Mouse (Mus musculus): Measurements from ENCODE around the gene Zfp212.

DNA sequence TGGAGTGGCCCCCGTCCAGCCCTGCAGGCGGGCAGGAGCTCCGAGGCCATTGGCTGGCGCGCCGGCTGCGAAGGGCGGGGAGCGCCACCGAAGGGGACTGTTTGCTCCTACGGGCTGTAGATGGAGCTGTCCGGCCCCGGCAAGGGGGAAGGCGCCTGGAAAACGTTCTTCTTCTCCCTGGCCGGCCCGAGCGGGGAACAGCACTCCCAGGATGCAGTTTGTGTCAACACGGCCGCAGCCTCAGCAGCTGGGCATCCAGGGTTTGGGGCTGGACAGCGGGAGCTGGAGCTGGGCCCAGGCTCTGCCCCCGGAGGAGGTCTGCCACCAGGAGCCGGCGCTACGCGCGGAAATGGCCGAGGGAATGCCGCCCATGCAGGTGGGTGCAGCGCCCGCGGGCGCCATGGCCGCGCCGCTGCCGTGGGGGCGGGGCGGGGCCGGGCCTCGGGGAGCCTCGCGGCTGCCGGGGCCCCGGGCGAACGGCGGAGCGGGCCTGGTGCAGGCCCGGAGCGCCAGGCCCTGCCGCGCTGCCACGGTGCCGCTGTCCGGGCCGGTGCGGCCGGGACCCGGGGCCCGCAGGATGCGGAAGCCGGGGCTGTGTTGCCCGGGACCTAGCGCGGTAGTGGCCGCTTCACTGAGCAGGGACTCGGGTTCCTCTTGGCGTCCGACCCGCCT lies 42.7 kb upstream of the Zfp212 start:
- TF ChIP-seq CHD2 (IDR thresholded peaks at IDR 0.05; ENCODE audit: low read depth, low read length) (no peak), MAFK (IDR thresholded peaks at IDR 0.05; ENCODE audit: insufficient read depth, low read depth, low read length) (no peak)
